Mouse (Mus musculus): ENCODE measurements around the gene Gla. TPM values are rescaled to one million over a fixed set of nuclear protein-coding genes. Genes with fewer than 3 reads are reported as not detected.

The Gla gene
- total RNA-seq, 1 experiment, result 17.2 TPM

- in situ Hi-C loops (cut with MboI; ENCODE audit: low sequenced_read_pairs in 2 of 2, unreplicated experiment in 2 of 2), result no loop called here
- no peak overlapping the region for H3K27ac ChIP-seq (ENCODE audit: insufficient read depth, low read depth, low read length, poor library complexity, severe bottlenecking)
Measured at GRCm38 (mm10) chrX:134564326-134564725, 36.6 kb downstream of the Gla start.

GRCm38 (mm10) chrX:134554425-134554824 is 46.5 kb downstream of the Gla start:
- TF ChIP-seq HCFC1 (IDR thresholded peaks at IDR 0.05; ENCODE audit: borderline replicate concordance, insufficient read depth, low read length), result no peak
- TF ChIP-seq ZNF384 (IDR thresholded peaks at IDR 0.05; ENCODE audit: low read depth, low read length), result no peak
- no peak for TF ChIP-seq MAFK (IDR thresholded peaks at IDR 0.05; ENCODE audit: insufficient read depth, low read depth, low read length)
- no peak for TF ChIP-seq CHD2 (IDR thresholded peaks at IDR 0.05; ENCODE audit: low read depth, low read length)
- TF ChIP-seq ZC3H11A (IDR thresholded peaks at IDR 0.05; ENCODE audit: borderline replicate concordance, low read depth, low read length), result no peak
- Histone ChIP-seq H3K4me1 (ENCODE audit: control insufficient read depth in 2 of 2, insufficient read depth in 2 of 2, low read length in 2 of 2, poor library complexity in 1 of 2) (no peaks in the 10 kb centered on the region), H3K36me3 (ENCODE audit: control insufficient read depth, insufficient read depth, low read length, poor library complexity, severe bottlenecking) (no peaks in the 10 kb centered on the region), H3K27ac (ENCODE audit: insufficient read depth, low read depth, low read length, poor library complexity, severe bottlenecking) (no peak overlapping the region), H3K4me3 (ENCODE audit: insufficient read depth in 1 of 2, low read depth in 1 of 2, low read length in 2 of 2, poor library complexity in 1 of 2, severe bottlenecking in 1 of 2) (no peak overlapping the region), H3K9me3 (ENCODE audit: control insufficient read depth, insufficient read depth, low read depth, low read length) (no peaks in the 10 kb centered on the region), H3K9ac (ENCODE audit: insufficient read depth, low read depth, low read length, poor library complexity, severe bottlenecking) (no peak overlapping the region)
- no peak for DNase-seq (ENCODE audit: low read depth, low spot score)
- in situ Hi-C loops (cut with MboI; ENCODE audit: low sequenced_read_pairs in 2 of 2, unreplicated experiment in 2 of 2), result no loop called here

More at GRCm38 (mm10) chrX:134564326-134564725, 36.6 kb downstream of the Gla start:
- no peaks in the 10 kb centered on the region for H3K4me1 ChIP-seq (ENCODE audit: control insufficient read depth in 2 of 2, insufficient read depth in 2 of 2, low read length in 2 of 2, poor library complexity in 1 of 2)
- H3K36me3 ChIP-seq (ENCODE audit: control insufficient read depth, insufficient read depth, low read length, poor library complexity, severe bottlenecking), result no peaks in the 10 kb centered on the region
- H3K9ac ChIP-seq (ENCODE audit: insufficient read depth, low read depth, low read length, poor library complexity, severe bottlenecking), result no peak overlapping the region
- H3K4me3 ChIP-seq (ENCODE audit: insufficient read depth in 1 of 2, low read depth in 1 of 2, low read length in 2 of 2, poor library complexity in 1 of 2, severe bottlenecking in 1 of 2), result no peak overlapping the region
- DNase-seq (ENCODE audit: low read depth, low spot score), result no peak
- TF ChIP-seq ZNF384 (IDR thresholded peaks at IDR 0.05; ENCODE audit: low read depth, low read length), result no peak
- TF ChIP-seq CHD2 (IDR thresholded peaks at IDR 0.05; ENCODE audit: low read depth, low read length), result no peak
- no peak for TF ChIP-seq ZC3H11A (IDR thresholded peaks at IDR 0.05; ENCODE audit: borderline replicate concordance, low read depth, low read length)
- TF ChIP-seq HCFC1 (IDR thresholded peaks at IDR 0.05; ENCODE audit: borderline replicate concordance, insufficient read depth, low read length), result no peak
- no peaks in the 10 kb centered on the region for H3K9me3 ChIP-seq (ENCODE audit: control insufficient read depth, insufficient read depth, low read depth, low read length)

GRCm38 (mm10) chrX:134553326-134553725 is 47.6 kb downstream of the Gla start:
- Histone ChIP-seq H3K27ac (ENCODE audit: insufficient read depth, low read depth, low read length, poor library complexity, severe bottlenecking) (no peak overlapping the region), H3K4me3 (ENCODE audit: insufficient read depth in 1 of 2, low read depth in 1 of 2, low read length in 2 of 2, poor library complexity in 1 of 2, severe bottlenecking in 1 of 2) (no peak overlapping the region), H3K4me1 (ENCODE audit: control insufficient read depth in 2 of 2, insufficient read depth in 2 of 2, low read length in 2 of 2, poor library complexity in 1 of 2) (no peaks in the 10 kb centered on the region), H3K9me3 (ENCODE audit: control insufficient read depth, insufficient read depth, low read depth, low read length) (no peaks in the 10 kb centered on the region), H3K36me3 (ENCODE audit: control insufficient read depth, insufficient read depth, low read length, poor library complexity, severe bottlenecking) (no peaks in the 10 kb centered on the region), H3K9ac (ENCODE audit: insufficient read depth, low read depth, low read length, poor library complexity, severe bottlenecking) (no peak overlapping the region)
- TF ChIP-seq ZC3H11A (IDR thresholded peaks at IDR 0.05; ENCODE audit: borderline replicate concordance, low read depth, low read length) (no peak), CHD2 (IDR thresholded peaks at IDR 0.05; ENCODE audit: low read depth, low read length) (no peak), HCFC1 (IDR thresholded peaks at IDR 0.05; ENCODE audit: borderline replicate concordance, insufficient read depth, low read length) (no peak), MAFK (IDR thresholded peaks at IDR 0.05; ENCODE audit: insufficient read depth, low read depth, low read length) (no peak), ZNF384 (IDR thresholded peaks at IDR 0.05; ENCODE audit: low read depth, low read length) (no peak)
- DNase-seq (ENCODE audit: low read depth, low spot score), result no peak
- in situ Hi-C loops (cut with MboI; ENCODE audit: low sequenced_read_pairs in 2 of 2, unreplicated experiment in 2 of 2), result no loop called here

GRCm38 (mm10) chrX:134550903-134551302 is 50.0 kb downstream of the Gla start:
- no peak for DNase-seq (ENCODE audit: low read depth, low spot score)
- H3K27ac ChIP-seq (ENCODE audit: insufficient read depth, low read depth, low read length, poor library complexity, severe bottlenecking), result no peak overlapping the region
- H3K36me3 ChIP-seq (ENCODE audit: control insufficient read depth, insufficient read depth, low read length, poor library complexity, severe bottlenecking), result no peaks in the 10 kb centered on the region
- in situ Hi-C loops (cut with MboI; ENCODE audit: low sequenced_read_pairs in 2 of 2, unreplicated experiment in 2 of 2), result no loop called here
- H3K9ac ChIP-seq (ENCODE audit: insufficient read depth, low read depth, low read length, poor library complexity, severe bottlenecking), result no peak overlapping the region
- no peak overlapping the region for H3K4me3 ChIP-seq (ENCODE audit: insufficient read depth in 1 of 2, low read depth in 1 of 2, low read length in 2 of 2, poor library complexity in 1 of 2, severe bottlenecking in 1 of 2)
- no peaks in the 10 kb centered on the region for H3K9me3 ChIP-seq (ENCODE audit: control insufficient read depth, insufficient read depth, low read depth, low read length)
- no peak for TF ChIP-seq ZNF384 (IDR thresholded peaks at IDR 0.05; ENCODE audit: low read depth, low read length)
- TF ChIP-seq MAFK (IDR thresholded peaks at IDR 0.05; ENCODE audit: insufficient read depth, low read depth, low read length), result no peak
- no peak for TF ChIP-seq HCFC1 (IDR thresholded peaks at IDR 0.05; ENCODE audit: borderline replicate concordance, insufficient read depth, low read length)
- no peak for TF ChIP-seq ZC3H11A (IDR thresholded peaks at IDR 0.05; ENCODE audit: borderline replicate concordance, low read depth, low read length)
- TF ChIP-seq CHD2 (IDR thresholded peaks at IDR 0.05; ENCODE audit: low read depth, low read length), result no peak
- H3K4me1 ChIP-seq (ENCODE audit: control insufficient read depth in 2 of 2, insufficient read depth in 2 of 2, low read length in 2 of 2, poor library complexity in 1 of 2), result no peaks in the 10 kb centered on the region

GRCm38 (mm10) chrX:134547330-134547729 is 53.6 kb downstream of the Gla start:
- no peak for DNase-seq (ENCODE audit: low read depth, low spot score)
- Histone ChIP-seq H3K27ac (ENCODE audit: insufficient read depth, low read depth, low read length, poor library complexity, severe bottlenecking) (no peak overlapping the region), H3K4me1 (ENCODE audit: control insufficient read depth in 2 of 2, insufficient read depth in 2 of 2, low read length in 2 of 2, poor library complexity in 1 of 2) (0 out of 4 replicates have a peak, but pooled peaks cover 0 to under 1% of the 10 kb centered on the region in 2 experiments), H3K36me3 (ENCODE audit: control insufficient read depth, insufficient read depth, low read length, poor library complexity, severe bottlenecking) (no peaks in the 10 kb centered on the region), H3K9me3 (ENCODE audit: control insufficient read depth, insufficient read depth, low read depth, low read length) (no peaks in the 10 kb centered on the region), H3K4me3 (ENCODE audit: insufficient read depth in 1 of 2, low read depth in 1 of 2, low read length in 2 of 2, poor library complexity in 1 of 2, severe bottlenecking in 1 of 2) (no peak overlapping the region), H3K9ac (ENCODE audit: insufficient read depth, low read depth, low read length, poor library complexity, severe bottlenecking) (no peak overlapping the region)
- in situ Hi-C loops (cut with MboI; ENCODE audit: low sequenced_read_pairs in 2 of 2, unreplicated experiment in 2 of 2), result no loop called here
- no peak for TF ChIP-seq MAFK (IDR thresholded peaks at IDR 0.05; ENCODE audit: insufficient read depth, low read depth, low read length)
- TF ChIP-seq ZC3H11A (IDR thresholded peaks at IDR 0.05; ENCODE audit: borderline replicate concordance, low read depth, low read length), result no peak
- TF ChIP-seq ZNF384 (IDR thresholded peaks at IDR 0.05; ENCODE audit: low read depth, low read length), result no peak
- no peak for TF ChIP-seq CHD2 (IDR thresholded peaks at IDR 0.05; ENCODE audit: low read depth, low read length)
- TF ChIP-seq HCFC1 (IDR thresholded peaks at IDR 0.05; ENCODE audit: borderline replicate concordance, insufficient read depth, low read length), result no peak

Measured in ES-E14 (cell line).